Mouse (Mus musculus) left cerebral cortex, adult 18-20 months (tissue): Measurements from ENCODE around the gene Uba6. TPM values are rescaled to one million over a fixed set of nuclear protein-coding genes. Genes with fewer than 3 reads are reported as not detected.

Experiments used
- DNase-seq, 2 experiments: peaks; one replicate each; pipeline ENCODE4 v3.0.0; 2021 to 2022; ENCODE audit warnings: low spot score in 2 of 2, mixed read lengths in 1 of 2
- long read RNA-seq, 2 experiments: library from polyadenylated mRNA; stranded (forward); transcript quantifications; one replicate each; pipeline ENCODE4 v2.0.0; 2021
- total RNA-seq, 2 experiments: library from RNA; stranded (reverse); gene quantifications; 2 replicates each; pipeline ENCODE4 v1.2.3; 2021

The Uba6 gene
- 10 to 100 TPM; 25.1 to 26.1 TPM for total RNA-seq
- long read RNA-seq, experiment 1, partial matches to known transcripts, result 3 of 4 reads
- long read RNA-seq, experiment 1, other reads (novel, unspliced or antisense), result 1 of 4 reads
- long read RNA-seq, experiment 2, partial matches to known transcripts, result 1 of 2 reads
- long read RNA-seq, experiment 2, other reads (novel, unspliced or antisense), result 1 of 2 reads

GRCm38 (mm10) chr5:86172449-86173161 is at the start of gene Uba6:
TSS of gene Uba6 (minus strand) at chr5:86172803.
- DNase-seq, result peak; percentile 99

GRCm38 (mm10) chr5:86197801-86198200 is 25.2 kb upstream of the Uba6 start, which contains the start of gene Gnrhr:
TSS of gene Gnrhr (minus strand) at chr5:86197901.
- no peak for DNase-seq

- DNase-seq, result no peak
Observed at GRCm38 (mm10) chr5:86191356-86191755, 18.8 kb upstream of the Uba6 start.

- peak in 1 of 2 experiments; percentile 16 for DNase-seq
Observed at GRCm38 (mm10) chr5:86190770-86191169, 18.2 kb upstream of the Uba6 start.

GRCm38 (mm10) chr5:86190290-86190689 is 17.7 kb upstream of the Uba6 start:
- DNase-seq, result no peak

GRCm38 (mm10) chr5:86187441-86187840 is 14.8 kb upstream of the Uba6 start:
- no peak for DNase-seq

GRCm38 (mm10) chr5:86173778-86174177 is 1.2 kb upstream of the Uba6 start:
- no peak for DNase-seq

GRCm38 (mm10) chr5:86172088-86172448 is 535 bp downstream of the Uba6 start:
- DNase-seq, result no peak

- DNase-seq, result no peak
Observed at GRCm38 (mm10) chr5:86129828-86130227, 42.8 kb downstream of the Uba6 start.

GRCm38 (mm10) chr5:86128749-86129148 is 43.9 kb downstream of the Uba6 start:
- no peak for DNase-seq

- no peak for DNase-seq
Observed at GRCm38 (mm10) chr5:86118457-86119094, 54.0 kb downstream of the Uba6 start.

GRCm38 (mm10) chr5:86113997-86114396 is 58.6 kb downstream of the Uba6 start:
- DNase-seq, result no peak

- no peak for DNase-seq
Observed at GRCm38 (mm10) chr5:86113037-86113436, 59.6 kb downstream of the Uba6 start.

- DNase-seq, result no peak
Observed at GRCm38 (mm10) chr5:86111074-86111473, 61.5 kb downstream of the Uba6 start.

- DNase-seq, result no peak
Observed at GRCm38 (mm10) chr5:86106610-86107009, 66.0 kb downstream of the Uba6 start.

GRCm38 (mm10) chr5:86102176-86102575 is 70.4 kb downstream of the Uba6 start:
- DNase-seq, result no peak

- DNase-seq, result no peak
Observed at GRCm38 (mm10) chr5:86100621-86101020, 72.0 kb downstream of the Uba6 start.

GRCm38 (mm10) chr5:86098988-86099387 is 73.6 kb downstream of the Uba6 start:
- DNase-seq, result no peak

GRCm38 (mm10) chr5:86094754-86095153 is 77.8 kb downstream of the Uba6 start:
- DNase-seq, result no peak

- DNase-seq, result no peak
Observed at GRCm38 (mm10) chr5:86086751-86087150, 85.9 kb downstream of the Uba6 start.

- DNase-seq, result no peak
Observed at GRCm38 (mm10) chr5:86084979-86085378, 87.6 kb downstream of the Uba6 start.

GRCm38 (mm10) chr5:86083987-86084386 is 88.6 kb downstream of the Uba6 start:
- no peak for DNase-seq
